Mouse (Mus musculus) ovary, postnatal 36 days (tissue): ENCODE measurements around the gene Hapln4.

Experiments used
- DNase-seq: peaks from one replicate; pipeline ENCODE4 v3.0.0; 2022; ENCODE audit warnings: low spot score, mixed read lengths

Hapln4 gene

GRCm38 (mm10) chr8:70100241-70100640 lies 17.0 kb downstream of the Hapln4 start:
- no peak for DNase-seq

- no peak for DNase-seq
Measured at GRCm38 (mm10) chr8:70104506-70104905, 21.2 kb downstream of the Hapln4 start.

GRCm38 (mm10) chr8:70104922-70105321 lies 21.7 kb downstream of the Hapln4 start:
- no peak for DNase-seq

- DNase-seq, result no peak
Measured at GRCm38 (mm10) chr8:70110451-70110850, 27.2 kb downstream of the Hapln4 start.

GRCm38 (mm10) chr8:70111192-70111795 lies 28.0 kb downstream of the Hapln4 start:
- no peak for DNase-seq

GRCm38 (mm10) chr8:70112401-70113016 lies 29.3 kb downstream of the Hapln4 start:
- no peak for DNase-seq

- no peak for DNase-seq
Measured at GRCm38 (mm10) chr8:70114488-70114887, 31.2 kb downstream of the Hapln4 start.

GRCm38 (mm10) chr8:70114892-70115291 lies 31.6 kb downstream of the Hapln4 start:
- no peak for DNase-seq

GRCm38 (mm10) chr8:70117611-70118010 lies 34.4 kb downstream of the Hapln4 start:
- peak; percentile 41 for DNase-seq

- DNase-seq, result no peak
Measured at GRCm38 (mm10) chr8:70118726-70119700, 35.8 kb downstream of the Hapln4 start.

GRCm38 (mm10) chr8:70120667-70121066 lies 37.4 kb downstream of the Hapln4 start, which contains the start of gene Ncan:
Gene Ncan, minus strand, starts transcription at chr8:70120873.
- peak; percentile 60 for DNase-seq

- DNase-seq, result peak; percentile 2
Measured at GRCm38 (mm10) chr8:70122863-70123262, 39.6 kb downstream of the Hapln4 start.

GRCm38 (mm10) chr8:70124992-70125391 lies 41.7 kb downstream of the Hapln4 start:
- no peak for DNase-seq

GRCm38 (mm10) chr8:70128435-70128834 lies 45.2 kb downstream of the Hapln4 start:
- peak; percentile 59 for DNase-seq

GRCm38 (mm10) chr8:70129309-70129952 lies 46.2 kb downstream of the Hapln4 start:
- peak; percentile 19 for DNase-seq

GRCm38 (mm10) chr8:70130066-70130465 lies 46.8 kb downstream of the Hapln4 start:
- DNase-seq, result no peak

GRCm38 (mm10) chr8:70131166-70131883 lies 48.1 kb downstream of the Hapln4 start, which contains the start of gene Nr2c2ap:
Gene Nr2c2ap, plus strand, starts transcription at chr8:70131333.
- DNase-seq, result peak; percentile 81

GRCm38 (mm10) chr8:70134086-70134485 lies 50.8 kb downstream of the Hapln4 start:
- no peak for DNase-seq

GRCm38 (mm10) chr8:70134931-70135330 lies 51.7 kb downstream of the Hapln4 start:
- no peak for DNase-seq

- DNase-seq, result no peak
Measured at GRCm38 (mm10) chr8:70136591-70136990, 53.3 kb downstream of the Hapln4 start.

- no peak for DNase-seq
Measured at GRCm38 (mm10) chr8:70137890-70138289, 54.6 kb downstream of the Hapln4 start.
